Mouse (Mus musculus) erythroblast, adult 5-6 weeks (primary cell): ENCODE data around the gene Muc20. TPM values are rescaled to one million over a fixed set of nuclear protein-coding genes. Genes with fewer than 3 reads are reported as not detected.

Experiments
- ATAC-seq: replicated peaks from 2 replicates; pipeline ENCODE4 v1.8.0; 2016; ENCODE audit warnings: moderate number of reproducible peaks, mild to moderate bottlenecking, moderate TSS enrichment, inconsistent platforms; ENCODE audit not compliant: poor library complexity, low FRiP score, severe bottlenecking
- total RNA-seq, 2 experiments: library from RNA; stranded (forward) in 1 of 2; stranded (reverse) in 1 of 2; fragments of 150-400 nt in 1 of 2; fragments of 200-764, 138-1000 nt in 1 of 2; gene quantifications; 2 replicates each; pipeline versions ENCODE4 v1.2.3 to v1.2.4; 2015 to 2017; ENCODE audit warnings: low replicate concordance in 2 of 2

The Muc20 gene
- total RNA-seq (2015; ENCODE audit: low replicate concordance) (not detected in 2 replicates), total RNA-seq (2017; ENCODE audit: low replicate concordance) (not detected in 2 replicates)

- ATAC-seq = no peak
Measured at GRCm38 (mm10) chr16:32797426-32797689, at the start of gene Muc20. Muc20 (minus strand) TSS chr16:32797435.

- no peak for ATAC-seq
Measured at GRCm38 (mm10) chr16:32831501-32831900, 34.3 kb upstream of the Muc20 start.

GRCm38 (mm10) chr16:32829104-32829503 is 31.9 kb upstream of the Muc20 start:
- no peak for ATAC-seq

- no peak for ATAC-seq
Measured at GRCm38 (mm10) chr16:32826521-32826920, 29.3 kb upstream of the Muc20 start.

GRCm38 (mm10) chr16:32825380-32825779 is 28.1 kb upstream of the Muc20 start:
- ATAC-seq = no peak

GRCm38 (mm10) chr16:32824061-32824460 is 26.8 kb upstream of the Muc20 start:
- ATAC-seq = no peak

- ATAC-seq = no peak
Measured at GRCm38 (mm10) chr16:32823487-32823886, 26.3 kb upstream of the Muc20 start.

- no peak for ATAC-seq
Measured at GRCm38 (mm10) chr16:32822881-32823280, 25.6 kb upstream of the Muc20 start.

- ATAC-seq = no peak
Measured at GRCm38 (mm10) chr16:32822450-32822827, 25.2 kb upstream of the Muc20 start.

- no peak for ATAC-seq
Measured at GRCm38 (mm10) chr16:32821772-32822449, 24.7 kb upstream of the Muc20 start.

GRCm38 (mm10) chr16:32818441-32818840 is 21.2 kb upstream of the Muc20 start:
- ATAC-seq = no peak

- no peak for ATAC-seq
Measured at GRCm38 (mm10) chr16:32818036-32818435, 20.8 kb upstream of the Muc20 start.

- no peak for ATAC-seq
Measured at GRCm38 (mm10) chr16:32815160-32815605, 17.9 kb upstream of the Muc20 start.

- no peak for ATAC-seq
Measured at GRCm38 (mm10) chr16:32814539-32814938, 17.3 kb upstream of the Muc20 start.

GRCm38 (mm10) chr16:32813771-32814170 is 16.5 kb upstream of the Muc20 start:
- no peak for ATAC-seq

- ATAC-seq = no peak
Measured at GRCm38 (mm10) chr16:32813362-32813761, 16.1 kb upstream of the Muc20 start.

GRCm38 (mm10) chr16:32812888-32813361 is 15.7 kb upstream of the Muc20 start:
- peak; percentile 74 for ATAC-seq

GRCm38 (mm10) chr16:32810321-32810720 is 13.1 kb upstream of the Muc20 start, which contains the start of gene Smbd1:
Smbd1 (minus strand) TSS chr16:32810477.
- ATAC-seq = no peak

- ATAC-seq = no peak
Measured at GRCm38 (mm10) chr16:32807408-32808185, 10.4 kb upstream of the Muc20 start.

GRCm38 (mm10) chr16:32805151-32805550 is 7.9 kb upstream of the Muc20 start:
- no peak for ATAC-seq

GRCm38 (mm10) chr16:32803901-32804300 is 6.7 kb upstream of the Muc20 start:
- ATAC-seq = no peak
